Mouse (Mus musculus) testis, adult 2 months (tissue): ENCODE results near the gene Tacr2.

Source experiments
- CTCF ChIP-seq: fragments of 200-500 bp; IDR thresholded peaks from 2 replicates; pipeline ENCODE4 v1.5.1; 2012; ENCODE audit warnings: low read depth, mild to moderate bottlenecking, inconsistent platforms, low read length, moderate library complexity; ENCODE audit not compliant: control insufficient read depth, insufficient read depth, insufficient replicate concordance
- POLR2A ChIP-seq: fragments of 200-500 bp; IDR thresholded peaks from 2 replicates; pipeline ENCODE4 v1.6.1; 2012; ENCODE audit warnings: low read depth, mild to moderate bottlenecking, inconsistent platforms, low read length, moderate library complexity; ENCODE audit not compliant: control insufficient read depth

- no peak for TF ChIP-seq CTCF
- TF ChIP-seq POLR2A: no peak
Observed at GRCm38 (mm10) chr10:62215633-62216032, 36.6 kb upstream of the Tacr2 start.
